Mouse (Mus musculus) cerebellum, postnatal 14 days (tissue): ENCODE measurements around the gene Zfp853.
A peak's percentile ranks its signal among the peaks of the same experiment; 100 is the strongest.

Source experiments
- DNase-seq, 2 experiments: peaks; one replicate each; pipeline ENCODE4 v3.0.0; 2021; ENCODE audit warnings: mixed read lengths in 2 of 2

Gene Zfp853

GRCm38 (mm10) chr5:143289299-143289698, 4.1 kb downstream of the Zfp853 start:
- DNase-seq, result no peak

GRCm38 (mm10) chr5:143288378-143288911, 5.0 kb downstream of the Zfp853 start:
- DNase-seq, result no peak

- DNase-seq, result no peak
Measured at GRCm38 (mm10) chr5:143287774-143288328, 5.6 kb downstream of the Zfp853 start.

- no peak for DNase-seq
Measured at GRCm38 (mm10) chr5:143284762-143285161, 8.7 kb downstream of the Zfp853 start.

- no peak for DNase-seq
Measured at GRCm38 (mm10) chr5:143279247-143279646, 14.2 kb downstream of the Zfp853 start.

GRCm38 (mm10) chr5:143275761-143276160, 17.7 kb downstream of the Zfp853 start:
- DNase-seq, result peak in 1 of 2 experiments; percentile 50

GRCm38 (mm10) chr5:143272540-143273330, 20.7 kb downstream of the Zfp853 start:
- DNase-seq, result peak; percentile 64 to 75

DNA sequence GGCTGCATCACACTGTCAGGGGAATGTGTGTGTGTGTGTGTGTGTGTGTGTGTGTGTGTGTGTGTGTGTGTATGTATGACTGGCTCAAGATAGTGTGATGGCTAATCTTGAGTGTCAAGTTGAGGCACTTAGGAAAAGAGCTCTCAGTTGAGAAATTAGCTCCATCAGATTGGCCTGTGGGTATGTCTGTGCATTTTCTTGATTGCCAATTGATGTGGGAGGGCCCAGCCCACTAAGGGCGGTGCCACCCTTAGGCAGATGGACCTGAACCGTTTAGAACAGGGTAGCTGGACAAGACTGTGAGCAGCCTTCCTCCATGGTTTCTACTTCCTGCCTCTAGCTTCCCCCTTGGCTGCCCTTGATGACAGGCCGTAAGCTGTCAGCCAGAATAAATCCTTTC, 21.3 kb downstream of the Zfp853 start:
- no peak for DNase-seq

GRCm38 (mm10) chr5:143271642-143272041, 21.8 kb downstream of the Zfp853 start:
- DNase-seq, result no peak

DNA sequence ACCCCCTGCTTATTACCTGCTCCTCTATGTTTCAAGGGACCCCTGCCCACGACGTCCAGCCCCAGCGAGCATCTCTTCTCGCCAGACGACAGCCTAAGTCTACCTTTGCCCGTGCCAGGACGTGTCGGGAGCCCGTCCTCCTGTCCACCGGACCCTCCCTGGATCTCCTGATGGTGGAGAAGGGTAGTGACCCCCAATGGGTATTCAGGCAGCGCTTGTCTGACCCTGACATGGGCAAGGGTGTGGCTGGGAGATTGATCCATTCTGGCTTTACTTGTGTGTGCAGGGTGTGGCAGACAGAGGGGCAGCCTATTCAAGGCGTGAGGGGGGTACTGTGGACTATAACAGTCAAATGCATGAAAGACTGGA, 23.3 kb downstream of the Zfp853 start:
- DNase-seq, result no peak

DNA sequence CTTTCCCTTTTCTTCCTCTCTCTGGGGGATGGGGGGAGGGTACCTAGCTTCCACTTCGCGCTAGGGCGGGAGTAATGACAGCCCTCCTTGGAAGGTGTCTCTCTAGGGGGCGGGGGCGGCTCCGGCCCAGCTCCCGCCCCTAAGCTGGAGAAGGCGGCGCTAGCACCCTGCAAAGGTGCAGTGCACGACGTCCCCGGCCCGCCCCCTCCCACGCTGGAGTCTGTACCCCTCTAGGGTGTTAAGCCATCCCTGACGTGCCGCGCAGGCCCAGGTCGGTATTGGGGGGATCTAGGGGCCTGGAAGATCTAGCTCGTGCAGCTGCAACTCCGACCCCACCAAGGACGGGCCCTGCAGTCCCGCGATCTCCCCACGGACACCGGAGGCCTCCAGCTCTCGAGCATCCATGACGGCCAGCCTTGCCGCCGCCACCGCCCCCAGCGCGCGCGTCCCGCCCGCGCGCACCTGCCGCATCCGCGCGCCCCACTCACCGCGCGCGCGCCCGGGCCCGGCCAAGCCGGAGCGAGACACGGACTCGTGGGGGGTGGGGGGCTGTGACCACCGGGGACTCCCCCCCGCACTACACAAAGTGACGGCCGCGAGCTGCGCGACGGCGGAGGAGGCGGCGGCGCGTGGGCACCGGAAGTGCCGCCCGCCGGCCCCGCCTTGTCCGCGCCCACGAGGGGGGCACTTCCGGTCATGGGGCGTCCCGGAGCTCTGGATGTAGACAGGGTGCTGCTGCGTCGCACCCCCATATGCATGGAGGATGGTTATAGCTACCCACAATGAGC, 23.9 kb downstream of the Zfp853 start, which contains the start of gene Zfp316:
Gene Zfp316, minus strand, starts transcription at position 660 of the 788 bp plus-strand sequence.
- peak; percentile 85 to 88 for DNase-seq

DNA sequence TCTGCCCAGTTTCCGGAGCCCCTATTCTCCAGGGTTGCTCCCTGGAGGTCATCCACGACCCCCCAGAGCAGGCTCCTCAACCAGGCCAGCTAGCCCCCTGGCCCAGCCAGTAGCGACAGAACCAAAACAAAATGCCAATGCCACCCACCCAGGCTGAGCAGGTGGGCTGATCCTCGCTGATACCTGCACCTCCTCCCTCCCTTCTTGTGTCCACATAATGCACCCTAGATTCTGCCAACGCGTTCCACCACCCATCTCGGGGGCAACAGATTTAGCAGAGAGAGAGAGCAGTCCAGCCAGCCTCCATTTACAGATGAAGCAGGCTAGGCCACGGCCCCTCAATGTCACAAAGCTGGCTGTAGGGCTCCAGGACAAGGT, 24.4 kb downstream of the Zfp853 start:
- no peak for DNase-seq

GRCm38 (mm10) chr5:143266794-143267193, 26.6 kb downstream of the Zfp853 start:
- DNase-seq, result no peak

GRCm38 (mm10) chr5:143265409-143265808, 28.0 kb downstream of the Zfp853 start:
- DNase-seq, result no peak

DNA sequence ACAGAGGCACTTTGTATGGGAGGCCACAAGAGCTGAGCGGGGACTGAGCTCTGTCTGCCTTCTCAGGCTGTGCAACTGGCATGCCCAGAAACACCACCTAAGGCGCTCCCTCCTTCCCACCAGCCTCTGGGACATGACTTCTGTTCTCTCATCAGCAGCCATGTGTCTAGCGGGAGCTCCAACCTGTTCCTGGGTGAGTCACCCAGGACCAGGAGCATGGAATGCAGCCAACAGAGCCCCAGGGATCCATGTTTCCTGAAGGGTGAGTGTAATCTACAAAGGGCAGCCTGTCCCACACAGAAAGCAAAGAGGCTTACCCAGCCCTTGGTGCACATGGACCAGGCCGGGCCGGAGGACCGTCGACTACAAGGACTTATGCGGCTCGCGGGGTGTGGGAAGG, 28.7 kb downstream of the Zfp853 start:
- DNase-seq, result peak in 1 of 2 experiments; percentile 58

GRCm38 (mm10) chr5:143261636-143262035, 31.8 kb downstream of the Zfp853 start:
- no peak for DNase-seq

DNA sequence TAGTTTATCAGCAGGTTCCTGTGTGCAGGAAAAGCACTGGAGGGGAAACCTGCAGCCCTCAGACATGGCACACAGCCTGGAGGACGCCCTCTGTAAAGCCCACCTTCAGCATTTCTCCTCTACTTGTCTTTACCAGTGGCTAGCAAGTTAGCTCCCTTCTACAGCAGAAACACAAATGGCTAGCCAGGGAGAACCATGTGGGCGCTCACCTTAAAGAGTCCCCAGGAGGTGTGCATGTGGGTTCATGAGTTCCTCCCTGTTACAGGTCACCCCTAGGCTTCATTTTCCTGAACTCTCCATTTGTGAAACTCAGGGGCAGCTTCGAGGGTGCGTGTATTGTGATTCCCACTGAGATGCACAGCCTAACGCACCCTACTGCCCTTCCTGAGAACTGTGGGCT, 37.6 kb downstream of the Zfp853 start:
- no peak for DNase-seq

GRCm38 (mm10) chr5:143255131-143255519, 38.3 kb downstream of the Zfp853 start:
- no peak for DNase-seq

DNA sequence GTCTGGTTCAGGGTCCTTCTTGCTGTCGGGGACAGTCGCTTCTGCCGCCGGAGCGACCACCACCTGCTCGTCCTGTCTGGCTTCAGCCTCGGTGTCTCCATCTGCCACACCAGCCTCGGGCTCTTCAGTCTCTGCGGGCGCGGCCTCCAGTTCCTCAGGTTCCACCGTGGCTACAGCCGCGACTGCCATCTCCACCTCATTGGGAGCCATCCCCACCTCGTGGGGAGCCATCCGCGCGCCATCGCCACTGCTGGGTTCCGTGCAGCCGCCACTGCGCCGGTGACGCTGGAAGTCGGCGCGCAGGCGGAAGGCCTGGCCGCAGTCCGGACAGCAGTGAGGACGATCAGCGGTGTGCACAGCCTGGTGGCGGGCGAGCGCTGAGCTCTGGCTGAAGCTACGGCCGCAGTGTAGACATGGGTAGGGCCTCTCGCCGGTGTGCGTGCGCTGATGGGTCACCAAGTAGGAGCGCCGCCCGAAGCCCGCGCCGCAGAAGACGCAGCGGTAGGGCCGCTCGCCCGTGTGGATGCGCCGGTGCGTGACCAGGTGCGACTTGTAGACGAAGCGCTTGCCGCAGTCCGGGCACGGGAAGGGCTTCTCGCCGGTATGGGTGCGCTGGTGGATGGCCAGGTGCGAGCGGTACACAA, 38.8 kb downstream of the Zfp853 start:
- peak; percentile 62 to 63 for DNase-seq

DNA sequence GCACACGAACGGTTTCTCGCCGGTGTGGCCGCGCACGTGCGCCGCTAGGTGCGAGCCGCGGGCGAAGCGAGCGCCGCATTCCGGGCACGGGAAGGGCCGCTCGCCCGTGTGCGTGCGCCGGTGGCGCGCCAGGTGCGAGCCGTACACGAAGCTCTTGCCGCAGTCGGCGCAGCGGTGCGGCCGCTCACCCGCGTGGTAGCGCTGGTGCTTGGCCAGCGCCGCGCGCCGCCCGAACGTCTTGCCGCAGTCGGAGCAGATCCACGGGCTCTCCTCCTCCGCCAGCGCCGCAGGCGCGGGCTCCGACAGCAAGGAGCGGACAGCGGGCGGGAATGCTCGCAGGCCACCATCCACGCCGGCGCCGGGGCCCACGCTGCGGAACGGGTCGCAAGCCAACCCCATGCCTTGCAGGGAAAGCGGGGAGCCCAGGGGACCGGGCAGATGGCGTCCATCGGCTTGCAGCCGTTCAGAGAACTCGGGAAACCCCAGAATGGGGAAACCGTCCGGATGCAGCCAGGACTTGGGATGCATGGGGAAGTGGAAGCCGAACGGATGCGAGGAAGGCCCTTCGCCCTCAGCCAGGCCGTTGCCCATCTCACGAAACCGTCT, 39.4 kb downstream of the Zfp853 start:
- peak; percentile 70 to 76 for DNase-seq

DNA sequence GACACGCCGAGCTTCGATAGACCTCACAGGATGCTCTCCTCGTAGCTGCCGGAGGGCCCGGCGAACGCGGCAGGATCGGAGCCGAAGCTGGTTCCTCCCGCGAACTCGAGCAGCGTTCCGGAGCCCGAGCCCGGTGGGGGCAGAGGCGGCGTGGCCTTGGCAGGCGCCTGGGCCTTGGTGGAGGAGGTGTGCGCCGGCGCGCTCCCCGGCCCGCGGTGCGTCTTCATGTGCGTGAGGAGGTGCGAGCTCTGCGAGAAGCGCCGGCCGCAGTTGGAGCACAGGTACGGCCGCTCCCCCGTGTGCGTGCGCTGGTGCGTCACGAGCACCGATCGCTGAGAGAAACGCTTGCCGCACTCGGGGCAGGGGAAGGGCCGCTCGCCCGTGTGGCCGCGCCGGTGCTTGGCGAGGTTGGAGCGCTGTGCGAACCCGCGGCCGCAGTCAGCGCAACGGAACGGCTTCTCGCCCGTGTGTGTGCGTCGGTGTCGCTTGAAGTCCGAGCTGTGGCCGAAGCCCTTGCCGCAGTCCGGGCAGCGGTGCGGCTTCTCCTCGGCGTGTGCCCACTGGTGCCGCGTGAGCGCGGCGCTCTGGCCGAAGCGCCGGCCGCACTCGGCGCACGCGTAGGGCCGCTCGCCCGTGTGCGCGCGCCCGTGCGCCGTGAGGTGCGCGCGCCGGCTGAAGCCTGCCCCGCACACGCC, 40.1 kb downstream of the Zfp853 start:
- peak; percentile 68 to 74 for DNase-seq

DNA sequence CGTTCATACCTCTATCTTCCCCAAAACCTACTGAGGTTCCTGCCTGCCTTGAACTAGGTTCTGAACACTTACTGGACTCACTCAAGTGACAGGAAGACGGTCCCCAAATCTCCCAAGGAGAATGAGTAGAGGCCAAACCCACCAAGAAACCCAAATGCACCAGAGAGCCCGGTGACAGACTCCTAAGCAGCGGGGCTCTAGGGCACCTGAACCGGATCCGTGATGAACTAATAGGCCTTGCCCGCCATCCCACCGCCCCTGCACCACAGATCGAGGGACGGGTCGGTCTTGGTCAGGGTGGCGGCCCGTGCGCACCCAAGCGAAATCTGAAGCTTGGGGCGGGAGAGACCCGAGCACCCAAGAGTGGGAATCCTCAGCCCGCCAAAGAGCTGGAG, 40.6 kb downstream of the Zfp853 start:
- no peak for DNase-seq
